Mouse (Mus musculus) left cerebral cortex, adult 2 months (tissue): ENCODE measurements around the gene Pogz. TPM values are rescaled to one million over a fixed set of nuclear protein-coding genes. Genes with fewer than 3 reads are reported as not detected.
"Not testable (repeated sequence)": the region's sequence is repeated elsewhere in the genome, so short reads cannot be mapped to it uniquely, and the experiment has no call there.

Experiments used
- DNase-seq, 2 experiments: peaks; one replicate each; pipeline ENCODE4 v3.0.0; 2021 to 2022; ENCODE audit warnings: low spot score in 2 of 2, mixed read lengths in 1 of 2; ENCODE audit errors: extremely low spot score in 1 of 2
- H3K27ac ChIP-seq: fragments of 200-600 bp; 2 replicates; pipeline ENCODE4 v1.8.1; 2022
- H3K4me3 ChIP-seq: fragments of 200-600 bp; 2 replicates; pipeline ENCODE4 v1.8.1; 2022
- CTCF ChIP-seq: fragments of 200-600 bp; IDR thresholded peaks from 2 replicates; pipeline ENCODE4 v1.8.1; 2022; ENCODE audit warnings: antibody characterized with exemption, mild to moderate bottlenecking, moderate library complexity
- intact Hi-C: fragments of 180-260 bp; cut with DNase I; formaldehyde crosslinking; loops from one replicate; pipeline ENCODE4 v1.15.1; 2025
- total RNA-seq, 2 experiments: library from RNA; stranded (reverse); gene quantifications; 2 replicates each; pipeline ENCODE4 v1.2.3; 2021

The Pogz gene
- total RNA-seq, 2 experiments from 2014 or later = 57.4 to 60.2 TPM

DNA sequence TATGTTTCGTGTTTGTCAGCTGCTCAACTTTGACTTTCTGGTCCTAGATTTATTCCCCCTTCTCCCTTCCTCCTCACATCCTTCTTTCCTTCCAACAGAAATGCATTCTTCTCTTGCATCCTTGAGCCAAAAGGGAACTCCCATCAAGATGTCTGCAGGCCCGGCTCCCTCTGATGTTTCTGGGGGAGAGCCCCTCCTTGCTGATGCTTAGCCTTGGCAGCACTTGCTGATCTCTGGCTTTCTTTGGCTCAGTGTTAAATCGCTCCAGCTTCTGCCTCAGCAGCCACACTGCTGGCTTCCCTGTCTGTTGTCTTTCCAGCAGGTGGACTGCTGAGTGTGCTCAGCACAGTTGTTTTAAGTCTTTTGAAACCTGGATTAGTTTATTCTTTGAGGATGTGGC lies 83.7 kb downstream of the Pogz start:
- H3K4me3 ChIP-seq = no peak overlapping the region
- intact Hi-C loops = no loop called here
- TF ChIP-seq CTCF = no peak
- H3K27ac ChIP-seq = no peak overlapping the region
- DNase-seq = no peak

- intact Hi-C loops = no loop called here
- no peak for TF ChIP-seq CTCF
- DNase-seq = no peak
- Histone ChIP-seq H3K4me3 (no peak overlapping the region), H3K27ac (no peak overlapping the region)
Observed at GRCm38 (mm10) chr3:94922333-94922732, 85.0 kb downstream of the Pogz start.

GRCm38 (mm10) chr3:94924688-94925087 lies 87.3 kb downstream of the Pogz start:
- DNase-seq = no peak
- Histone ChIP-seq H3K27ac (no peak overlapping the region), H3K4me3 (no peak overlapping the region)
- intact Hi-C loops = no loop called here
- TF ChIP-seq CTCF = no peak

DNA sequence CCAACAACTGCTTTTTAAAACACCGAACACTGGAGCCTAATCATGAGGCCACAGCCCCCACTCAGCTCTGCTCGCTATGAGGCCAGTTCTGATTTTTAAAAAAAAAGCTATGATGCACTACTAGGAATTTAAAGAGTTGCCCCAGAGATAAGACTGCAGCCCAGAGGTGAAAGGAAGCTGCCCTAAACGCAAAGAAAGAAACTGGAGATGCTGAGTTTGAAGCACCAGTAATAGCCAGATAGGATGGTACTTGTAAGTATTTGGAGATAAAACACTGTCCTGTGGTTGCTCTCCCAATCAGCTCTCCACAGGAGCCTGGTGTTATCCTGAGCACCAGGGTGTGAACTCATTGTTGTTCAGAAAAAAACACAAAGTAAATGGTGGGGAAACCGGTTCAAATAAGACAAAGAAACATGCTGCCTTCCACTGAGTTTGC lies 89.0 kb downstream of the Pogz start:
- DNase-seq, H3K27ac ChIP-seq, H3K4me3 ChIP-seq, intact Hi-C loops: not testable (repeated sequence)

- DNase-seq, H3K4me3 ChIP-seq, H3K27ac ChIP-seq, intact Hi-C loops: not testable (repeated sequence)
Observed at GRCm38 (mm10) chr3:94928979-94929378, 91.6 kb downstream of the Pogz start.

DNA sequence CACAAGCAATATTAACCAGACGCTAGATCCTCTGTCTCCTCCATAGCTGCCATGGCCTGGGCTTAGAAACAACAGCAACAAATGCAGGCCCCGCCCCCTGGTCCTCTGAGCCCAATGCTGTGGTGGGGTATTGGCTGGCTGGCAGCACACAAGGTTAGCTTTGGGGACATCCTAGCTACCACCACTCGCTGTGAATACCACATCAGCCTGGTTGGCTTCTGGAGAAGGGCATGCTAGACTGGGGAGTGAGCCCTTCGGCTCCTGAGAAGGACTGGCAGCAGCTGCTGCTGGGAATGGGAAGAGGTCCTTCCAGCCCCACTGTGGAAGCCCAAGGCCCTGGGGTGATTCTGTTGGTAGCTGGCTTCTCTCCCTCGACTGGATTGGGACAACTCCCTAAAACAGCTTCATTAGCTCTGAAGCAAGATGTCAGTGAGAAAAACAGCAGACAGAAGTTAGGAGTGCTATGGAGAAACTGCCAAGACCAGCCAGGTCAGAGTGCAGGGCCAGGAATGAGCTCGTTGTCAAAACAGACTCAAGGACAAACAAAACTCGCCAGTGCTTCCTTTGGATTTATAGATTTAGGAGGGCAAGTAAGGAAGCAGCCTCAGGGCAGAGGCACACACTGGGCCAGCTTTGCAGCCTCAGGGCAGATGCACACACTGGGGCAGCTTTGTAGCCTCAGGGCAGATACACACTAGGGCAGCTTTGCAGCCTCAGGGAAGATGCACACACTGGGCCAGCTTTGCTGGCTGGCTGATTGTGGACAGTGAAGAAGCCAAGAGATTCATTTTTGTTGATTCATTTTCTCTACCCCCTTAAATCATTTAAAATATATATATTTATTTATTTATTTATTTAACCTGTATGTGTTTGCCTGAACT lies 93.3 kb downstream of the Pogz start:
- not testable (repeated sequence) for DNase-seq, H3K4me3 ChIP-seq, H3K27ac ChIP-seq
- intact Hi-C loops = loop anchor here (10.0 kb wide), 1 partner anchor 236 kb away; the partner anchor contains the start of gene Selenbp2

DNA sequence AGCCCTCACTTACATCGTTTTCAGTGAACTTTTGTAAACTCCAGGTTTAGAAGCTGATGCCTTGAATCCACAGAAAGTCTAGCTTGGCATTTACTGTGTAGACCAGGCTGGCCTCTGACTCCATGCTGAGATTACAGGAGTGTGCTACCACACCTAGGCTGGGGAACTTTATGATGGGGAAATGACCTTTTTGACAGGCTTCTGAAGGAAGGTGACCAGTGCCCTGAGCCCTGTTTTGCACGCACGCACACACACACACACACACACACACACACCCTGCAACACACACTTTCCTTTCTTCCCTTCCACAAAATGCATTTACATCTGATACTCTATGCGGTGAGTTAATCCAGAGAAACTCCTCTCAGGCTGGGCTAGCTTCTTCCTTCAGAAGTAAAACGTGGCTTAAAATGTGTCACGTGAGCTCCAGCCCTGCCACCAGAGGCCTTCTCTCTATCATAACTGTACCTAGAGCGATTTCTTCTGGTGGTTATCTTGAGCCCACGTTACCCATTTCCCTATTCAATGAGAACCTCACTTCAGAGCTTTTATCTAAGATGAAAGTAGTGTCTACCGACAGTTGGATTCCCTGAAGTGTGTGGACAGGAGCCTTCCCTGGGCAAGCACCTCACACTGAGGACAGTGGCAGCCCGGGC lies 94.2 kb downstream of the Pogz start:
- not testable (repeated sequence) for H3K4me3 ChIP-seq, H3K27ac ChIP-seq, DNase-seq
- intact Hi-C loops = loop anchor here (10.0 kb wide), 1 partner anchor 237 kb away; the partner anchor contains the start of gene Selenbp2

Other genes with a start within 250 kb of the Pogz start
- gene Gm10972, start 194.5 kb upstream of the Pogz start, total RNA-seq = not detected
- 1 to 10 TPM; 1.8 to 1.9 TPM for gene Tuft1, start 178.7 kb upstream of the Pogz start, total RNA-seq
- gene Selenbp2, start 144.0 kb upstream of the Pogz start, total RNA-seq = 1 to 10 TPM in 1 of 2 experiments, not detected in 1; 1.1 TPM
- gene Cgn, start 51.1 kb upstream of the Pogz start, total RNA-seq = 1 to 10 TPM; 4.5 TPM
- gene Psmb4, start 49.4 kb downstream of the Pogz start, total RNA-seq = 100 to 1,000 TPM; 245 to 288 TPM
- 10 to 100 TPM in 1 of 2 experiments, 1 to 10 TPM in 1; 7.9 to 10.0 TPM for gene Selenbp1, start 95.5 kb downstream of the Pogz start, total RNA-seq
- gene Rfx5, start 116.5 kb downstream of the Pogz start, total RNA-seq = 10 to 100 TPM; 23.3 to 28.2 TPM
- 10 to 100 TPM; 58.0 to 58.4 TPM for gene Pi4kb, start 137.2 kb downstream of the Pogz start, total RNA-seq
- gene Zfp687, start 177.9 kb downstream of the Pogz start, total RNA-seq = 10 to 100 TPM; 23.1 to 25.9 TPM
- 100 to 1,000 TPM; 156 to 164 TPM for gene Psmd4, start 205.0 kb downstream of the Pogz start, total RNA-seq